Mouse (Mus musculus) spleen, adult 2 months (tissue): ENCODE data around the gene Syt5.

ENCODE experiments used
- CTCF ChIP-seq: fragments of 200-500 bp; IDR thresholded peaks from 2 replicates; pipeline ENCODE4 v1.5.1; 2011; ENCODE audit warnings: mild to moderate bottlenecking, inconsistent platforms; ENCODE audit not compliant: insufficient read depth, insufficient read length, insufficient replicate concordance; ENCODE audit errors: extremely low read depth
- POLR2A ChIP-seq: fragments of 200-500 bp; IDR thresholded peaks from 2 replicates; pipeline ENCODE4 v1.6.1; 2011; ENCODE audit warnings: low read depth, low read length, inconsistent platforms

- TF ChIP-seq POLR2A: no peak
- TF ChIP-seq CTCF: no peak
Measured at GRCm38 (mm10) chr7:4511489-4512224, 35.7 kb downstream of the Syt5 start.
